Mouse (Mus musculus): ENCODE data around the gene Igdcc4. TPM values are rescaled to one million over a fixed set of nuclear protein-coding genes. Genes with fewer than 3 reads are reported as not detected.
A peak's percentile ranks its signal among the peaks of the same experiment; 100 is the strongest.

The Igdcc4 gene
- polyA plus RNA-seq, 1 experiment from 2014 or later, result 10.3 TPM

DNA sequence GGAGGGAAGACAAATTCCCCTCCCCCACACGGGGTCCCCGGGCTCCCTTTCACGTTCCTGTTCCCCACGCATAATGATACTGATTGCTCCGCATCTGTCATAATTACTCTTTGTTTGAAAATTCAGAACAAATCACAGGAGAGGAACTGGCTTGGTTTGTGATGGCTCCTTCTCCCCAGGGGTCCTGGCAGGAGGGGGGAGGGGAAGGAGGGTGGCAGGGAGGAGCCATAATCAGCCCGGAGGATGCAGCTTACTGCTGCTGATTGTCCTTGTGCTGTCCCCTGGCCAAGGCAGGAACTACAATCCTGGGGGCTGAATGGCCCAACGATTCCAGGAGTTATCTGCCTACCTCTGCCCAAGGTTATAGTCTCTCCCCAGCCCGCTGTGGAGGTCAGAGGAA is 55.3 kb downstream of the Igdcc4 start:
- Histone ChIP-seq H3K9ac (ENCODE audit: low read depth, low read length) (peak overlapping the region; percentile 36), H3K27ac (ENCODE audit: low read depth, low read length) (peak overlapping the region; percentile 79), H3K36me3 (ENCODE audit: control insufficient read depth, insufficient read depth, low read length) (peaks cover 6% of the 10 kb centered on the region; the same call in 1 of the 2 replicates), H3K9me3 (ENCODE audit: control insufficient read depth, low read length) (no peaks in the 10 kb centered on the region), H3K4me2 (replicated peaks; ENCODE audit: low read depth, low read length) (peak overlapping the region; percentile 12), H3K27me3 (ENCODE audit: control insufficient read depth, insufficient read depth, low read length) (no peaks in the 10 kb centered on the region), H3K4me1 (replicated peaks; ENCODE audit: control insufficient read depth, insufficient read depth, low read length) (peaks cover 55% of the 10 kb centered on the region), H3K4me3 (ENCODE audit: low read depth, low read length) (no peak overlapping the region)
- WGBS, result under 1% methylated on average over 8 of the region's 8 CpGs
- ATAC-seq (ENCODE audit: low FRiP score), result no peak
- DNase-seq (ENCODE audit: low spot score), result peak; percentile 68

- no peak overlapping the region for H3K9ac ChIP-seq (ENCODE audit: low read depth, low read length)
- WGBS, result 28% methylated on average over 6 of the region's 6 CpGs
- H3K27me3 ChIP-seq (ENCODE audit: control insufficient read depth, insufficient read depth, low read length), result no peaks in the 10 kb centered on the region
- DNase-seq (ENCODE audit: low spot score), result no peak
- no peak for ATAC-seq (ENCODE audit: low FRiP score)
- peaks cover 56% of the 10 kb centered on the region for H3K4me1 ChIP-seq (replicated peaks; ENCODE audit: control insufficient read depth, insufficient read depth, low read length)
- no peak overlapping the region for H3K4me3 ChIP-seq (ENCODE audit: low read depth, low read length)
- no peak overlapping the region for H3K4me2 ChIP-seq (replicated peaks; ENCODE audit: low read depth, low read length)
- H3K27ac ChIP-seq (ENCODE audit: low read depth, low read length), result peak overlapping the region; percentile 79
- peaks cover 6% of the 10 kb centered on the region; the same call in 1 of the 2 replicates for H3K36me3 ChIP-seq (ENCODE audit: control insufficient read depth, insufficient read depth, low read length)
- no peaks in the 10 kb centered on the region for H3K9me3 ChIP-seq (ENCODE audit: control insufficient read depth, low read length)
Measured at GRCm38 (mm10) chr9:65157631-65158030, 56.3 kb downstream of the Igdcc4 start.

DNA sequence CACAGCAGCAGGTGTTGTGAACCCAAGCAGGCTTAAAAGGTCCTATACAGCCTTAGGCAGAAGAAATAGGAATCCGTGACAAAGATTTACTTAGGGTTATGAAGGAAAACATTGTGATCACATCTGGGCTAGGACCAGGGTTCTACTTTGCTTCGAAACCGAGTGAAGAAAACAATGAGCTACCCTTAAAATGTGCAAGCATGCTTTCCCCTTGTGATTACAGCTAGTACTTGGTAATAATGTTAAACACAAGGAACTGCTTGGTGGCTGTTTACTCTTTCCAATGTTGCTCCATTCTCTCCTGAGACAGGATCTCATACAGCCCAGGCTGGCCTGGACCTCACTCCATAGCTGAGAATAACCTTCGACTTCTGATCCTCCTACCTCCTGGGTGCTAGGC is 59.9 kb downstream of the Igdcc4 start:
- H3K9ac ChIP-seq (ENCODE audit: low read depth, low read length), result peak overlapping the region; percentile 35; the same call in 1 of the 2 replicates
- peaks cover 35% of the 10 kb centered on the region for H3K4me1 ChIP-seq (replicated peaks; ENCODE audit: control insufficient read depth, insufficient read depth, low read length)
- DNase-seq (ENCODE audit: low spot score) (no peak), ATAC-seq (ENCODE audit: low FRiP score) (no peak)
- H3K4me2 ChIP-seq (replicated peaks; ENCODE audit: low read depth, low read length), result peak overlapping the region; percentile 15; the same call in 1 of the 2 replicates
- peak overlapping the region; percentile 96 for H3K27ac ChIP-seq (ENCODE audit: low read depth, low read length)
- H3K4me3 ChIP-seq (ENCODE audit: low read depth, low read length), result no peak overlapping the region
- no peaks in the 10 kb centered on the region for H3K27me3 ChIP-seq (ENCODE audit: control insufficient read depth, insufficient read depth, low read length)
- H3K9me3 ChIP-seq (ENCODE audit: control insufficient read depth, low read length), result no peaks in the 10 kb centered on the region
- no peaks in the 10 kb centered on the region for H3K36me3 ChIP-seq (ENCODE audit: control insufficient read depth, insufficient read depth, low read length)
- 18% methylated on average over 4 of the region's 4 CpGs for whole genome bisulfite sequencing

DNA sequence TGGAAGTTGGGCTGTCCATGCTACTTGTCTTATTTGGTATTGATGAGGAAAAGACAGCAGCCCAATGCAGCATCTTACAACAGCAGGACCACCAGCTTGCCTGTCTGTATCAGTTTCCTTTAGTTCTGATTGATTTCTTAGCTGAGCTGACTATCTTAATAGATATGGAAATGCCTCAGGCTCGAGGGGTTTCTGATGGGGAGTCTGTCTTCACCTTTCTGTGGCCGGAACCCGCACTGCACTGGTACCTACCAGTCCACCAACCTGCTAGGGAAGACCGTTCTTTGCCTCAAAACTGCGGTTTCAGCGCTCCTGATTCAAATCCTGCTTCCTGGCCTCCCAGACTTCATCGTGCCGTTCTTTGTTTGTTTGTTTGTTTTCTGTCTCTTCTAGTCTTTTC is 60.6 kb downstream of the Igdcc4 start:
- Histone ChIP-seq H3K4me3 (ENCODE audit: low read depth, low read length) (0 out of 2 replicates have a peak overlapping the region, but pooled peaks have one; percentile 29), H3K9me3 (ENCODE audit: control insufficient read depth, low read length) (no peaks in the 10 kb centered on the region), H3K27ac (ENCODE audit: low read depth, low read length) (peak overlapping the region; percentile 96), H3K9ac (ENCODE audit: low read depth, low read length) (peak overlapping the region; percentile 69), H3K36me3 (ENCODE audit: control insufficient read depth, insufficient read depth, low read length) (no peaks in the 10 kb centered on the region), H3K27me3 (ENCODE audit: control insufficient read depth, insufficient read depth, low read length) (no peaks in the 10 kb centered on the region), H3K4me1 (replicated peaks; ENCODE audit: control insufficient read depth, insufficient read depth, low read length) (peaks cover 30% of the 10 kb centered on the region), H3K4me2 (replicated peaks; ENCODE audit: low read depth, low read length) (no peak overlapping the region)
- ATAC-seq (ENCODE audit: low FRiP score) (no peak), DNase-seq (ENCODE audit: low spot score) (no peak)
- 11% methylated on average over 8 of the region's 8 CpGs for WGBS

- Histone ChIP-seq H3K4me2 (replicated peaks; ENCODE audit: low read depth, low read length) (peak overlapping the region; percentile 64), H3K9me3 (ENCODE audit: control insufficient read depth, low read length) (no peaks in the 10 kb centered on the region), H3K27ac (ENCODE audit: low read depth, low read length) (peak overlapping the region; percentile 96), H3K36me3 (ENCODE audit: control insufficient read depth, insufficient read depth, low read length) (no peaks in the 10 kb centered on the region), H3K27me3 (ENCODE audit: control insufficient read depth, insufficient read depth, low read length) (no peaks in the 10 kb centered on the region), H3K4me1 (replicated peaks; ENCODE audit: control insufficient read depth, insufficient read depth, low read length) (peaks cover 23% of the 10 kb centered on the region), H3K9ac (ENCODE audit: low read depth, low read length) (peak overlapping the region; percentile 69), H3K4me3 (ENCODE audit: low read depth, low read length) (peak overlapping the region; percentile 29)
- ATAC-seq (ENCODE audit: low FRiP score) (peak; percentile 94), DNase-seq (ENCODE audit: low spot score) (peak; percentile 90)
- 0% methylated on average over 44 of the region's 69 CpGs for WGBS
Measured at GRCm38 (mm10) chr9:65162711-65163639, 61.7 kb downstream of the Igdcc4 start.

DNA sequence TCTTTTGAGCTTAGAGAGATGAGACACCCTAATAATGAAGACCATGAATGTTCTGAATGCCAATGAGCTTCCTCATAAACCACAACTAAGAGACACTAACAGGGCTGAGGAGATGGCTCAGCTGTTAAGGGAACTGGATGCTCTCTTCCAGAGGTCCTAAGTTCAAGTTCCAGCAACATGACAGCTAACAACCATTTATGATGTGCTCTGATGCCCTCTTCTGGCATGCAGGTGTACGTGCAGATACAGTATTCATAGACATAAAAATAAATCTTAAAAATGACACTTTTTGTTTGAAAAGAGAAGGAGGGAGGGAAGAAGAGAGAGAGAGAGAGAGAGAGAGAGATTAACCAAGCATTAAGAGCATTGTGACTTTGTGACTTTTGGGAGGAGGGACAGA is 63.6 kb downstream of the Igdcc4 start:
- Histone ChIP-seq H3K9ac (ENCODE audit: low read depth, low read length) (no peak overlapping the region), H3K4me3 (ENCODE audit: low read depth, low read length) (no peak overlapping the region), H3K27me3 (ENCODE audit: control insufficient read depth, insufficient read depth, low read length) (no peaks in the 10 kb centered on the region), H3K4me2 (replicated peaks; ENCODE audit: low read depth, low read length) (no peak overlapping the region), H3K4me1 (replicated peaks; ENCODE audit: control insufficient read depth, insufficient read depth, low read length) (peaks cover 30% of the 10 kb centered on the region), H3K27ac (ENCODE audit: low read depth, low read length) (no peak overlapping the region), H3K9me3 (ENCODE audit: control insufficient read depth, low read length) (no peaks in the 10 kb centered on the region), H3K36me3 (ENCODE audit: control insufficient read depth, insufficient read depth, low read length) (no peaks in the 10 kb centered on the region)
- DNase-seq (ENCODE audit: low spot score) (no peak), ATAC-seq (ENCODE audit: low FRiP score) (no peak)
- WGBS, result 15% methylated on average over 1 of the region's 1 CpGs

DNA sequence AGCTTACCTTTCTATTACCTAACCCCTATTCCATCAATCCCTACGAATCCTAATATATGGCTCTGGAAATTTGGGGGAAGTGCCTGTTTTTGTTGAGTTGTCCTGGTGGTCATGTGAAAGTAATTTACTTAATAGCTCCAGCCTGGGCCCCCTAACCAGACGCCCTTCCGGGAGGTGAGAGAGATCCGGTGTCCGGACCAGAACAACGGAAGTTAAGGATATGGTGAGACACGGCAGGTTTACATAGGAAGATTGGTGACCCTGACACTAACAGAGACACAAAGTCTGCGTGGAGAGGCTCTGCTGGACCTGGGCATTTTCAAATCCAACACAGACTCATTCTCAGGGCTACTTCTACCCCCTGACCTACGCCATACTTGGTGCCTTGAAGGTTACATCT is 65.1 kb downstream of the Igdcc4 start:
- H3K9me3 ChIP-seq (ENCODE audit: control insufficient read depth, low read length), result no peaks in the 10 kb centered on the region
- WGBS, result 66% methylated on average over 9 of the region's 9 CpGs
- H3K4me2 ChIP-seq (replicated peaks; ENCODE audit: low read depth, low read length), result no peak overlapping the region
- ATAC-seq (ENCODE audit: low FRiP score), result no peak
- H3K27ac ChIP-seq (ENCODE audit: low read depth, low read length), result no peak overlapping the region
- H3K27me3 ChIP-seq (ENCODE audit: control insufficient read depth, insufficient read depth, low read length), result no peaks in the 10 kb centered on the region
- H3K9ac ChIP-seq (ENCODE audit: low read depth, low read length), result no peak overlapping the region
- no peak for DNase-seq (ENCODE audit: low spot score)
- H3K4me1 ChIP-seq (replicated peaks; ENCODE audit: control insufficient read depth, insufficient read depth, low read length), result peaks cover 20% of the 10 kb centered on the region
- no peaks in the 10 kb centered on the region for H3K36me3 ChIP-seq (ENCODE audit: control insufficient read depth, insufficient read depth, low read length)
- H3K4me3 ChIP-seq (ENCODE audit: low read depth, low read length), result no peak overlapping the region

- H3K36me3 ChIP-seq (ENCODE audit: control insufficient read depth, insufficient read depth, low read length), result no peaks in the 10 kb centered on the region
- H3K4me2 ChIP-seq (replicated peaks; ENCODE audit: low read depth, low read length), result no peak overlapping the region
Measured at GRCm38 (mm10) chr9:65168534-65168933, 67.2 kb downstream of the Igdcc4 start.

GRCm38 (mm10) chr9:65168952-65169351 is 67.7 kb downstream of the Igdcc4 start:
- 48% methylated on average over 4 of the region's 4 CpGs for WGBS
- Histone ChIP-seq H3K27ac (ENCODE audit: low read depth, low read length) (0 out of 2 replicates have a peak overlapping the region, but pooled peaks have one; percentile 30), H3K36me3 (ENCODE audit: control insufficient read depth, insufficient read depth, low read length) (no peaks in the 10 kb centered on the region), H3K4me1 (replicated peaks; ENCODE audit: control insufficient read depth, insufficient read depth, low read length) (peaks cover 8% of the 10 kb centered on the region), H3K4me2 (replicated peaks; ENCODE audit: low read depth, low read length) (no peak overlapping the region), H3K9ac (ENCODE audit: low read depth, low read length) (no peak overlapping the region; the same call in 1 of the 2 replicates), H3K27me3 (ENCODE audit: control insufficient read depth, insufficient read depth, low read length) (no peaks in the 10 kb centered on the region), H3K4me3 (ENCODE audit: low read depth, low read length) (no peak overlapping the region), H3K9me3 (ENCODE audit: control insufficient read depth, low read length) (no peaks in the 10 kb centered on the region)
- ATAC-seq (ENCODE audit: low FRiP score), result no peak
- no peak for DNase-seq (ENCODE audit: low spot score)

More at GRCm38 (mm10) chr9:65168534-65168933, 67.2 kb downstream of the Igdcc4 start:
- WGBS, result 45% methylated on average over 3 of the region's 6 CpGs
- no peaks in the 10 kb centered on the region for H3K27me3 ChIP-seq (ENCODE audit: control insufficient read depth, insufficient read depth, low read length)
- DNase-seq (ENCODE audit: low spot score), result no peak
- H3K27ac ChIP-seq (ENCODE audit: low read depth, low read length), result no peak overlapping the region
- H3K9me3 ChIP-seq (ENCODE audit: control insufficient read depth, low read length), result no peaks in the 10 kb centered on the region
- ATAC-seq (ENCODE audit: low FRiP score), result no peak
- peaks cover 10% of the 10 kb centered on the region for H3K4me1 ChIP-seq (replicated peaks; ENCODE audit: control insufficient read depth, insufficient read depth, low read length)
- H3K9ac ChIP-seq (ENCODE audit: low read depth, low read length), result no peak overlapping the region
- H3K4me3 ChIP-seq (ENCODE audit: low read depth, low read length), result no peak overlapping the region

Measured in hindbrain, embryonic 11.5 days (tissue).